ENCODE assay signal across 8 mouse cellular contexts in the genomic region with DNA sequence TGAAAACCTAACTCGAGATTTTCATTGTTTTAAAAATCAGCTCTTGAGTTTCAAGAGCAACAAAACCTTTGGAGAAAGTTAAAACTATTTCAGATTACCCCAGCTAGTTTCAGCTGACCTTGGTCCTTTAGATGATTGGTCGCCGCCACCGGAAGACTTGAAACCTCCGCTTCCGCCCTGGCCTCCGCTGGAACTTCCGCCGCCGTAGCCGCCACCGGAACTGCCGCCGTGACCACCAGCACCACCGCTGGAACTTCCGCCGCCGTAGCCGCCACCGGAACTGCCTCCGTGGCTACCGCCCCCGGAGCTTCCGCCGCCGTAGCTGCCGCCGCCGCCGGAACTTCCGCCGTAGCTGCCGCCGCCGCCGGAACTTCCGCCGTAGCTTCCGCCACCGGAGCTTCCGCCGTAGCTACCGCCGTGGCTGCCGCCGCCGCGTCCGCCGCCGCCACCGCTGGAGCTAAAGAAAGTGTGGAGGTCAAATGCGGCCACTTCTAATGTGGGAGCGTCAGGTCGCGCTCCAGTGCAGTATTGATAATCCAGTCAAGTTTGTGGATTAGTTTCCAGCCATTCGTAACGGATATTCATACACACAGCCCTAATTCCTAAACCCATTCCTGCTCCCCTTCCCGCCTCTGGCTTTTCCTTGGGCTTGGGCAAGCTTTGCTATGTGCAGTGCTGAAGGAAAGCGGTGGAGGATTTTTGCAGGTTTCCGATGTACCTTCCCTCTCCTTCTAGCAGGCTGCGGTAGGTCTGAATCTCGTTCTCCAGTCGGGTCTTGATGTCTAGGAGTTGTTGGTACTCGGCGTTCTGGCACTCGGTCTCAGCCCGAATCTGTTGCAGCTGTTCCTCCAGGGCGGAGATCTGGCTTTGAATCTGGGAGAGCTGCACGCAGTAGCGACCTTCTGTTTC. TPM values are rescaled to one million over a fixed set of nuclear protein-coding genes. Genes with fewer than 3 reads are reported as not detected.
A peak's percentile ranks its signal among the peaks of the same experiment; 100 is the strongest.
DNase-seq lines count a peak whose midpoint lies in the region; ATAC-seq lines count a peak whose summit lies in the region.

No protein-coding gene starts in this region.

- peak; percentile 91 for DNase-seq in ZHBTc4 (ENCODE audit: low read depth, low spot score)
- DNase-seq in cerebellum, postnatal 4 days (ENCODE audit: low spot score in 2 of 2): peak; percentile 64 to 84
- peak; percentile 82 to 89 for DNase-seq in gastrocnemius, adult 8-10 months (ENCODE audit: low spot score in 2 of 2)
- DNase-seq in induced T-regulatory cell, adult 2 months (ENCODE audit: low read depth): peak; percentile 74
- DNase-seq in left cerebral cortex, adult 8-10 months (ENCODE audit: low spot score in 2 of 2): peak; percentile 72 to 84
- DNase-seq in right cerebral cortex, adult 18-20 months: peak; percentile 95
- DNase-seq in urinary bladder, adult 2 months (ENCODE audit: low spot score): peak; percentile 84

- peak; percentile 99 for ATAC-seq in megakaryocyte, adult 5-6 weeks (ENCODE audit: poor library complexity, severe bottlenecking)

RNA-seq across cellular contexts. Expression of gene Krt10, which starts 3.1 kb away (rescaled TPM):
- total RNA-seq in gastrocnemius, adult 8-10 months (2022): 1 to 10 TPM; 3.5 to 4.4 (median 3.8) TPM
- total RNA-seq in left cerebral cortex, adult 8-10 months (2022): 10 to 100 TPM; 11.4 to 13.8 (median 12.0) TPM
- 1.7 and 3.1 TPM in 2 replicates for total RNA-seq in megakaryocyte, adult 5-6 weeks (2015)
- 0.98 TPM in 1 of 2 replicates, not detected in the other for total RNA-seq in megakaryocyte, adult 5-6 weeks (2017)
- polyA plus RNA-seq in urinary bladder, adult 2 months (2012; rRNA removed): 9.1 and 11.0 TPM in 2 replicates

RNA-seq across cellular contexts. Expression of gene Krt28, which starts 11.4 kb away (rescaled TPM):
- total RNA-seq in gastrocnemius, adult 8-10 months (2022): not detected
- total RNA-seq in left cerebral cortex, adult 8-10 months (2022): under 1 TPM in 1 of 4 experiments, not detected in 3; 0.21 TPM
- total RNA-seq in megakaryocyte, adult 5-6 weeks (2015): not detected in 2 replicates
- total RNA-seq in megakaryocyte, adult 5-6 weeks (2017): not detected in 2 replicates
- polyA plus RNA-seq in urinary bladder, adult 2 months (2012; rRNA removed): not detected in 2 replicates

RNA-seq across cellular contexts. Expression of gene Krt27, which starts 35.2 kb away (rescaled TPM):
- total RNA-seq in gastrocnemius, adult 8-10 months (2022): not detected
- total RNA-seq in left cerebral cortex, adult 8-10 months (2022): not detected
- total RNA-seq in megakaryocyte, adult 5-6 weeks (2015): not detected in 2 replicates
- not detected in 2 replicates for total RNA-seq in megakaryocyte, adult 5-6 weeks (2017)
- not detected in 2 replicates for polyA plus RNA-seq in urinary bladder, adult 2 months (2012; rRNA removed)

RNA-seq across cellular contexts. Expression of gene Krt12, which starts 36.0 kb away (rescaled TPM):
- under 1 TPM in 1 of 4 experiments, not detected in 3; 0.17 TPM for total RNA-seq in gastrocnemius, adult 8-10 months (2022)
- 10 to 100 TPM in 1 of 4 experiments, 1 to 10 TPM in 3; 8.6 to 10.0 (median 9.5) TPM for total RNA-seq in left cerebral cortex, adult 8-10 months (2022)
- total RNA-seq in megakaryocyte, adult 5-6 weeks (2015): not detected in 2 replicates
- not detected in 2 replicates for total RNA-seq in megakaryocyte, adult 5-6 weeks (2017)
- 0.15 and 0.18 TPM in 2 replicates for polyA plus RNA-seq in urinary bladder, adult 2 months (2012; rRNA removed)

RNA-seq across cellular contexts. Expression of gene Krt26, which starts 48.3 kb away (rescaled TPM):
- not detected for total RNA-seq in gastrocnemius, adult 8-10 months (2022)
- total RNA-seq in left cerebral cortex, adult 8-10 months (2022): under 1 TPM in 1 of 4 experiments, not detected in 3; 0.14 TPM
- total RNA-seq in megakaryocyte, adult 5-6 weeks (2015): not detected in 2 replicates
- total RNA-seq in megakaryocyte, adult 5-6 weeks (2017): not detected in 2 replicates
- not detected in 2 replicates for polyA plus RNA-seq in urinary bladder, adult 2 months (2012; rRNA removed)

Comparison
In these comparisons a context has a peak if more than half of its experiments do, and no peak if none do; other contexts are left out.
1. Peak in every context shown above with its lines: DNase-seq and ATAC-seq.